Mouse (Mus musculus) layer of hippocampus, adult 11-12 months (tissue): ENCODE data around the gene Ube2l6.
"Not testable (repeated sequence)": the region's sequence is repeated elsewhere in the genome, so short reads cannot be mapped to it uniquely, and the experiment has no call there.

Experiments used
- DNase-seq: peaks from one replicate; pipeline ENCODE4 v3.0.0; 2022; ENCODE audit warnings: low spot score

The Ube2l6 gene

DNA sequence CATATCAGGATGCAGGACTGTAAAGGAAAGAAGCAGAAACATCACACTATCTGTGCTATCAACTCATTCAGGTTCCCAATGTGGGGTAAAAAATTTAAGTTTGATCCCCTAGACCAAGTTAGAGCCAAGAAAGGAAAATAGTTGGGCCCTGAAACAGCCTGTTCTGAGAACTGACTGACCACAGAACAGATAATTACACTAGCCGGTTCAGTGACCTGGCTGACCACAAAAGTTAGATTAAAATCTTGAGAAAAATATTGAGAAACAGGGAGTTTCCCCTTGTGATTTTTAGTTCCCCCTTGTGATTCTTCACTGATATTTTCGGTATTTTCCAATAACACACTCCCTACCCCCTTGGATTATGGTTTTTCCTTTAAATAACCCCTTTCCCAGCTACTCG, 4.8 kb upstream of the Ube2l6 start:
- DNase-seq = no peak

GRCm38 (mm10) chr2:84797833-84798492, 665 bp upstream of the Ube2l6 start:
- peak; percentile 89 for DNase-seq

- DNase-seq = peak; percentile 85
These were observed 473 bp downstream of the Ube2l6 start for GRCm38 (mm10) chr2:84799041-84799561.

GRCm38 (mm10) chr2:84800304-84800703, 1.7 kb downstream of the Ube2l6 start:
- DNase-seq = no peak

DNA sequence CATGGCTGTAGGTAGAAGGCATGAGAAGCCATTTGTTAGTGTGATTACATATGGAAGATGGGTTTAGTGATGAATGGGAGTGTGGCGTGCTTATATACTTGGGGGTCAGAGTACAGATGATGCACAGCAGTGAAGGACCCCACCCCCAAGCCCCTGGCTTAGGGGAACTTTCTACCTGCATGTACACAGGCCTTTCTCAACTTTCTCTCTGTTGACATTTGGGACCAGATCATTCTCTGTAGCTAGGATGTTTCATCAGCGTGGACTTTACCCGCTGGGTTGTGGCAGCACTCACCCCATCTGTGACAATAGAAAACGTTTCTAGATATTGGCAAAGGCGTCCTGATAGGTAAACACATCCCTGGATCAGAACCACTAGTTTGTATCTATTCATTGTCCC, 2.6 kb downstream of the Ube2l6 start:
- DNase-seq = not testable (repeated sequence)

GRCm38 (mm10) chr2:84803963-84804362, 5.3 kb downstream of the Ube2l6 start:
- DNase-seq = no peak

DNA sequence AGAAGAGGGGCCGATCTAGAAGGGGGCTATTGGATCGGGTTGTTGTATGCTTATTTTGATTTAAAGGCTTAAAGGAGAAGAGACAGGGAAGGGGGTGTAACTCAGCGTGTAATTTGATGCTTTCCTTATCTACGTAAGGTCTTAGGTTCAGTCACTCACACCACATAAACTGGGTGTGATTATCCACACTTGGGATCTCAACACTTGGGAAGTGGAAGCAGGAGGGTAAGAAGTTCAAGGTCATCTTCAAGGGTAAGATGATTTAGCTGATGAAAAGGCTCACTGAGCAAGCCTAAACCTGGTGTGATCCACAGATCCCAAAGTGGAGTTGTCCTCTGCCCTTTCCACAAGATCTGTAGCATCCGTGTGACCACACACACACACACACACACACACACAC, 7.9 kb downstream of the Ube2l6 start:
- DNase-seq = no peak

DNA sequence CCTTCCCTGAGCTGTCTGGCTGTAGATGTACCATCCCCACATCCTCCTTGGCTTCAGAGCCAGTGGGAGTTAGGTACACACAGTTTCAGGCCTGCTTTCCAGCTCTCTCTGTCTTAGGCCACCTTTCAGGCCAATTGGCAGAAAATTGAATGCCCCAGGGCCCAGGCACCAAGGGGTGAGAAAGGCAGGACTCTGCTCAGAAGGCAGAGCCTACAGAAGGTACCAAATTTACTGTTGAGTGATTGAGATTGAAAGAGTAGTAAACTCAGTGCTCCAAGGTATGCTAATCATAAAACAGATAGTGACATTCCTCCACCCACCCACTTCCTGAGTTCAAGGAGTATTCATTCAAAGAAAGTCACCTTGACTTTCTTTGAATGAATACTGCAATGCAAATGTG, 10.7 kb downstream of the Ube2l6 start:
- DNase-seq = no peak

DNA sequence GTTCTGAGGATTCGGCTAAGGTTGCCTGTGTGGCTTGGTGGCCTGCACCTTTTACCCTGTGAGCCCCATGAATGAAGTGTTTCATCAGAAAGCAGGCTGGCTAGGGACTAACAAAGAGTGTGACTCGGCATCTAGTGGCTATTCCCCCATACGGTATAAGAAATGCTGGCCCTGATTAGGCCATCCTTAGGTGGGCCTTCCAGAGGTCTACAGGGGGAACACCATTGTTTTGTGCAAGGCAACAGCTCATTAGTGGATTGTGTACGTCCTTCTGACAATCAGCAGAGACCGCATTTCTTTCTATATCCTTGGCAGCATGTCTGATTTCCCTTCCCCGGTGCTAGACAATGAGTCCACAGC, 11.9 kb downstream of the Ube2l6 start:
- no peak for DNase-seq

- DNase-seq = peak; percentile 93
These were observed 12.4 kb downstream of the Ube2l6 start for GRCm38 (mm10) chr2:84810886-84811577.

DNA sequence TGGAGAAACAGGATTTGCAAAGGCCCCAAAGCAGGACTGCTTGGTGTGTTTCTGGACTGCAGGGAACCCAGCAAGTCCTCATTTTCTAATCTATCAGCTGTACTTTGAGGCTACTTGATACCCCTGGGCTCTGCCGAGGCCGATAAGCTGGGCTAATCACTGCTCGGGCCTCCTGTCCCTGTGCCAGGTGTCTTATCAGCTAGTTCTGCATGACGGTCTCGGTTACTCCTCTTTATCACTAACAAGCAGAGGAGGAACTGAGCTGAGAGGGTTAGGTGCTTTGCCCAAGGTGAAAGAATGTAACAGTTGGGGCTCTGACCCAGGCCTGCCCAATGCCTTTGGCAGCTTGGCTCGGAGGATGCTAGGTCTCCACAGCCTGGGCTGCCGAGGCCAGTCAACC, 13.3 kb downstream of the Ube2l6 start:
- DNase-seq = no peak

- no peak for DNase-seq
These were observed 14.0 kb downstream of the Ube2l6 start for GRCm38 (mm10) chr2:84812676-84813075.

DNA sequence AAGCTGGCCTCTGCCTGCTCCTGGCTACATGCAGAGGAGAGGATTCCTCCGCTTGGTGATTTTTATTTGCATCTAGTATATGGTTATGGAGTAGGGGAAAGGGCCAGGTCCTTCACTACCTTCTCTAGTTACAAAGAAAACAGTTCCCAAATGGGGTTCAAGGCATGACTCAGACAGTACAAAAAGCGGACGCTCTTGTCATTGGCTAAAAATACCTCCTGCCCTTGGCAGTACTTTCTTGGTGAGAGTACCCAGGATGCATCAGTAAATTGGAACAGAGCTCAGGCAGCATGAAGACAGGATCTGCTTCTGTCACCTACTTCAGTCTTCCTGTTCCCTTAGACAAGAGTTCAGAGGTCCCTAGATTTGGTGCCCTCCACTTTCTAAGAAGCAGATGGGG, 21.2 kb downstream of the Ube2l6 start:
- DNase-seq = no peak

GRCm38 (mm10) chr2:84822552-84822951, 23.9 kb downstream of the Ube2l6 start, which contains the start of gene Smtnl1:
Gene Smtnl1, minus strand, starts transcription at chr2:84822652.
- no peak for DNase-seq

DNA sequence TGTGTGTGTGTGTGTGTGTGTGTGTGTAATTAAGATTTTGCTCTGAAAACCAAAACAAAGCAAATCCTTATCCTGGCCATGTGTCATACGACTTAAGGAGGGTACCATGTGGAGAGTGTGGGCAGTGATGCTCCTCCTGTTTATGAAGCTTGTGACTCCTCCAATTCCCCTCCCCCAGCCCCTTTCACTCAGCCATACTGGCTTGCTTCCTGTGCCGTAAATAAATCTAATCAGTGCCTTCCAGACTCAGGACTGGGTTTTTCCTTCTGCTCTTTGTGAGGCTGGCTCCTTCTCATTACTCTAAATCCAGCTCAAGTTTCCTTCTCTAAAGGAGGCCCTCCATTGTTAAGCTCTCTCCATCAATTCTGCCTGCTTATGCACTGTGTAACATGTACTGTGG, 24.6 kb downstream of the Ube2l6 start:
- DNase-seq = no peak

GRCm38 (mm10) chr2:84826488-84827282, 28.1 kb downstream of the Ube2l6 start, which contains the start of gene Timm10:
Gene Timm10, plus strand, starts transcription at chr2:84826997.
- DNase-seq = peak; percentile 93

DNA sequence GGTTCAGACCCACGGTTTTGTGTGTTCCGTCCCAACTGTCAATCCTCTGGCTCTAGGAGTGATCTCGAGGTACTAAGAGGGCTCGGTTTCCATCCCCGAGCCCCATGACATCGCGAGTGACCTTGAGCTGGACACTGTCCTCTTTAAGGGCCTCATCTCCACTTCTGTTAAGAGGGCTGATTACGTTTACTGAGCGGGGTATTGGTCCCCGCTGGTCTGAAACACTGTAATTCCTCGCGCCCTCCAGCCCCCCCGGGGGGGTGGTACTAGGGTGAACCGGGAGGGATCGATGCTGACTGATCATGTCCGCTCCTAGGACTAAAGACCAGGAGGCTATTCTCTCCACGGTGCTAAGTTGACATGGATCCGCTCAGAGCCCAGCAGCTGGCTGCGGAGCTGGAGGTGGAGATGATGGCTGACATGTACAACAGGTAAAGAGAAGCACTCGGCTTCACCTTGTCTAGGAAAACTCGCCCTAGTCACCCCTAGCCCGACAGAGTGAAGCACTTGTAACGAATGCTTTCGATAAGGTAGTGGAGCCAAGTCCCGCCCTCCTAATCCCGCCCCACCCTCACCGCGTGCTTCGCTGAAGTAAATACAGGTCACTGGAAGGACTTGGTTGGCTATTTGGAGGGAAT, 28.8 kb downstream of the Ube2l6 start:
- no peak for DNase-seq

GRCm38 (mm10) chr2:84831666-84832391, 33.2 kb downstream of the Ube2l6 start:
- DNase-seq = peak; percentile 90

- DNase-seq = peak; percentile 26
These were observed 38.5 kb downstream of the Ube2l6 start for GRCm38 (mm10) chr2:84837107-84837506.

- no peak for DNase-seq
These were observed 39.4 kb downstream of the Ube2l6 start for GRCm38 (mm10) chr2:84837817-84838592.

- DNase-seq = no peak
These were observed 39.9 kb downstream of the Ube2l6 start, which contains the start of gene Slc43a1 for GRCm38 (mm10) chr2:84838593-84838949. Gene Slc43a1, plus strand, starts transcription at chr2:84838850.
